Mouse (Mus musculus) A20 (cell line): ENCODE results near the gene Sema6d.

Experiments used
- DNase-seq: peaks from one replicate; pipeline ENCODE4 v3.0.0-alpha.2; 2011; ENCODE audit warnings: low read depth, low spot score

Sema6d gene

GRCm38 (mm10) chr2:124171718-124172117 lies 81.9 kb downstream of the Sema6d start:
- no peak for DNase-seq

GRCm38 (mm10) chr2:124176265-124176664 lies 86.5 kb downstream of the Sema6d start:
- no peak for DNase-seq

- no peak for DNase-seq
These were observed 87.0 kb downstream of the Sema6d start for GRCm38 (mm10) chr2:124176711-124177169.

DNA sequence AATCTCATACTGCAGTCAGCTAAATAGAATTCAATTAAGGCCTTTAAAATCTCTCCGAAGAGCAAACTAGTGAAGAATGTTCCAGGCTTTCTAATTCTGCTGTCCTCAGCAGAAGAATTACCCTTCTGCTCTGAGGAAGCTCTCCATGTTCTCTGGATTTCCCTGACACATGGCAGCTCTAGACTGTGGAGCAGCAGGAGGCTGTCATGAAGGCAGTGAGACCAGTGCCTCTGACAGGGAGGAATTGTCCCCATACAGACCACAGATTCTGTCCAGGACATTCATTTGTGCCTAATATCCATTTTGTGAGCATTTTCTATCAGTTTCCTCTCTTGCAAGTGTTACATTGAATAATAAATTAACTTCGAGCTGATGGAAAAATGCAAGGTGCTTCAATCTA lies 99.5 kb downstream of the Sema6d start:
- DNase-seq, result no peak

DNA sequence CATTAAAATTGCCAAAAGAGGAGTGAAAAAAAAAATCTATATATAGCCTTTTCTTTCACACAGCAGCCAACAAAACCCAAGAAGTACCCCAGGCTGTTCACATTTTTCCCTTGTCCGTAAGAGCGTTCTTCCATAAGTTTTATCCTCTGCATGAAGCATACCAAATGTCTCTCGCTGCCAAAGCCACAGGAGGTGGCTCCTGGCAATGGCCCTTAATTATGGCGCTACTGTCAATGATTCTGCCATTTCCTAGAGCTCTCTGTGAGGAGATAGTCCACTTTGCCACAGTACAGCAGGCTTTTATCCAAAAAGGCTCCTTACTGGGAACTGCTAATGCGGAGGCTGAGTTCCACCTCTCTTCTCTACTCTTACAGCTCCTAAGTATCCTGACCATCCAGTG lies 104.3 kb downstream of the Sema6d start:
- DNase-seq, result no peak

- DNase-seq, result no peak
These were observed 111.7 kb downstream of the Sema6d start for GRCm38 (mm10) chr2:124201493-124201892.

DNA sequence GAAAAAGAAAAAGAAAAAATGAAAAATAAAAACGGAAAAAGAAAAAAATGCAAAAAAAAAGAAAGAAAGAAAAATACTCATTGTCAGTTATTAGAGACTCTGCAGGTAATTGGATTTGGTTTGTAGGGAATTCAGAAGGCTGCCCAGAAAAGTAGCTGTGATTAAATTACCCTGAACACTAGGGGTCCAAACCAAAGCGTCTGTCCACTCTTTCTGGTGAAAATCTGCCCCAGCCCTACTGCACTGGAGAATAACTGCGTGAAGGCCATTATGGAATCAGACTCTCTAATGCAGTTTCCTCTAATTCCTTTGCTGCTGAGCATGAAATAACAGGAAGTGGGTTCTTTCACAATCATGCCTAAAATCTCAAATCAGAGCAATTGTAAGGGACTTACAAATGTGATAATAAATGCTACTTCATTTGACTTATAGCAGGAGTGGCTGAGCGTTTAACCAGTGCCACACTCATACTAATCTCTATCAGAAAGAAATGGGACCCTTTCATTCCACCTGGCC lies 112.8 kb downstream of the Sema6d start:
- DNase-seq, result no peak

DNA sequence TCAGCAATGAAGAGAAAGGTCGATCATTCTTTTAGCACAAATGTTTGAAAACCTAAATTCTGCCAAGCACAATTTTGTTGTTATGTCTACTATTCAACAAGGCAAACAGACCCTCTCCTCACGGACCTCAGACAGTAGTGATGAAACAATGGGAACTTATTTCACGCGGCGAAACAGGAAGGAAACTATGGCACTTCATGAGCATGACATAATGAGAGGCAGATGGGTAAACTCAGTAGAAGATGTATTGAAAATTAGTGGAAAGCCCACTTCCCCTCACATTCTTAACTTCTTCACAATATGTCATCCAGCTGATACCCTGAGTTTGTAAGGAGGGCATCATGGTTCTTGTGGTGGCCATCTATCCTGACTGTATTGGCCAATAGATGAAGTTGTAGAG lies 116.0 kb downstream of the Sema6d start:
- DNase-seq, result no peak

DNA sequence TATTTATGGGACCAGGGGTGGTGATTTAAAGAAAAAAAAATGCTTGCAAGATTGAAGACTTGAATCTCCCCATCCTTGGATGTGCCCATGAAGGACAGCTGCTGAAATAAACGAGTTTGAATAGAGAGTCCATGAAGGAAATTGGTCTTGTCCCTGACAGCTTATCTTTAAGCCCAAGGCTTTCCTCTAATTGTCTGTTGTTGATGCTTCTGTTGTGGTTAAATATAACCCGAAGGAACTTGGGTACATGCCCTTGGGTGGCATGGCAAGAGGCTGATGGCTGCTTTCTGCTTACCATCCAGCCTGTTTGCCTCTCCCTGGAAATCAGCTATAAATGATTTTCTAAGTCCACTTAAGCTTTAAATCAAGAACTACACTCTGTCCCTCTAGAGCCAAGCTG lies 118.5 kb downstream of the Sema6d start:
- DNase-seq, result no peak

DNA sequence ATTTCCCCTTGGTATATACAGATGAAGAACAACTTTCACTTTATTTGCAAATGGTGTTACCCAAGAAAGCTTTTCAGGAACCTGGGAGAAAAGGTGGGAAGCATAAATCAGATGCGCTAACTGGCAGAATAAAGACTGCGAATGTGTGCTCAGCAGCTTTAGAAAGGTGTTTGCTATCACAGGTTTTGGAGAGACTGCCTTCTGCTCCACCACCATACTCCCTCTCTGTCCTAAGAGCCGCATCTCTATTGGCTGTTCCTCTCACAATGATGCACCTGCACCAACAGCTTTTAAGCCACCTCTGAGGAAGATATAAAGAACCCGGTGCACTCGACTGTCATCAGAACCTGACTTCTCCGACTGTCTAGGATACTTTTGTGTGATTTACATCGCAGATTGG lies 133.8 kb downstream of the Sema6d start:
- DNase-seq, result no peak

- no peak for DNase-seq
These were observed 134.6 kb downstream of the Sema6d start for GRCm38 (mm10) chr2:124224328-124224727.

GRCm38 (mm10) chr2:124234636-124235221 lies 145.0 kb downstream of the Sema6d start:
- no peak for DNase-seq

DNA sequence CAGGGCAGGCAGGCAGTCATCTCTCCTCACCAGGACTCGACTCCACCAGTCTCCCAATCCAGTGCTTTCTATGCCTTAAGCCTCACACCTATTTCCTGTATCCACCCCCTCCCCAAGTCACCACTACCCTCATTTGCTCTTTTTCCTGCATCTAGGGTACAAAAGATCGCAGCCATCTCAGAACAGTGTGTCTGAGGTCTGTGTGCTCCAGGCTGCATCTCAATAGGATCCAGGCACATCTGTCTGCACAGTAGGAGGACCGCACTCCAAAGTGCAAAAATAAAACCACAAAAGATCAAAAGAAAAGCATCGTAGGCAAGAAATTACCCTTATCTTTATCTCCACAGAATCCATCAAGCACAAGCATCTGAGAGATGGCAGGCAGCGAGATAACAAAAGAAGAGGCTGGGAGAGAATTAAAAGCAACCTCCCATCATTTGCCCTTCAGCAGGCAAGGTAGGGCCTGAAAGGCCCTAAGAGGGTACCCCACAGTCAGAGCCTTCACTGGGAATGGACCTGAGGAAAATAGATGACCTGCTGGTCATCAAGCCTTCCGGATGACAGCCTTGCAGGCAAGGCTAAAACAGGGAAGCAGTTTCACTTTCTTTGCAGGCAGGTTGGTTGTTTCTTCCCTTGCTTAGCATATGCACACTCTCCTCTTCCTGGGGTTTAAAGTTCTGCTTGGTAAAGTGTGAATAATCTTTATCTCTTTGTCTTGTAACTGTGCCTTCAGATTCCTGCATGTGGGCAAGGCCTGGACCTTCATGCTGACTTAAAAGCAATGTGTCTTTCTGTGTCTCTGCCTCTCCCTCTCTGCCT lies 145.7 kb downstream of the Sema6d start:
- no peak for DNase-seq

DNA sequence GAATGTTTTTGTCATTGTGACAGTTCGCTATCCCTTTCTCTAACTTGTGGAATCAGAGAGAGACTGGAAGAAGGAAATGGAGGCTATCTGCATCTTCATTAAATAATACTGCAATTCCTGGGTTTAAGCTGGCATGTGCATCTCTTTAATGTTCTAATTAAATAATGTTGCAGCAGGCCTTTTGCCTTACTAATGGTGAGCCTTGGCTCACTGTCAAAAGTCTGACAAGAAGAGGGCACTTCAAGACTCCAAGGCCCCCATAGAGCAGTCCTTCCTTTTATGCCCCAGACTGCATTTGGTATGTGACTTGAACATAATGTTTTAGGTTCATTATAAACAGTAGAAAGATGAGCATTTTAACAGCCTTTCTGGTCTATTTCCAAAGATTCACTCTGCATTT lies 147.1 kb downstream of the Sema6d start:
- DNase-seq, result no peak

GRCm38 (mm10) chr2:124243608-124244007 lies 153.8 kb downstream of the Sema6d start:
- DNase-seq, result no peak

DNA sequence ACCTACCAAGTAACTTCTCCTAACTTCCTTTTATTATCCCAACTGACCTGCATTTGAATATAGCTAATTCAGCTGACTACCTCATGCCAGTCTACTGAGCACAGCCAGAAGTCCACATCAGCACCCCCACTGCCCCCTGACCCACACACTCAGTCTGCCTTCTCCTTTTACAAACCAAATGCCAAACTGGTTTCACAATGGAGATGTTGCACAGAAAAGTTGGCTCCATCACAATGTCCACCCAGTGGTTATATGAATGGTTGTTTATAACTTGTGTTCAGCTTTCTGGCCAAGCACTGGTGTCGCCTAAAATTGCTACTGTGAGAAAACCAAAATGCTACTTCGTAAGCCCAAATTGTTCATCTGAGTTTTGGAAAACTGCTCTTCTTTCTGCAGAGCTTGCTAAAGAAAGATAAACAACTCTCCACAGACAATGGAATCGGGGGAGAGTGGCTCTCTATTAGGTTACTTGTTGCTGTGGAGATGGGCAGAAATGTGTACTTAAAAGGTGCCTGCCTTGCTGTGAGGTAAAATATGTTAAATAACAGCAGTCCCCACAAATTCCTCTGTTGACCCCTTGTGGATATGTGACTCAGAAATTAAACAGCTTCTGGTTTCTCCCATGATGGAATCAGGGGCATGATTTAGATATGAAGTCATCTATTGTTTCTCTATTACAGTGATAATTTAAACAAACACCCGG lies 154.9 kb downstream of the Sema6d start:
- DNase-seq, result no peak

DNA sequence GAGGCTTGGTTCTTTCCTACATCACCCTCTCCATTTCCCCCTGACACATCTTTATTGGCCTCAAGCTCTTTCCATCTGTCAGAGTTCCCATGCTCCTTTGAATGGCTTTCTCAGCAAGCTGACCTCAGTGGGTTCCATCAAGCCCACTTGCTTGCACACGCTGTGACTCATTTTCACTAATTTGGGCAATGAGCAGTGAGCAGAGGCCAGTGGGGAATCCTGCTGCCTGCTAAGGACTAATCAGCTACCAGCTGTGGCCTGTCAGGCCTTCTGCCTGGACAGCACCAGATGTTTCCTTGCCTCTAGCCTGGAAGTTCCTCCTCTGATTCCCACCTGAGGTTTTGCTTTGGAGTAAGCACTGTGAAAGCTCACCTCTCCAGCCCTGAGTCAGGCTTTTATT lies 168.3 kb downstream of the Sema6d start:
- DNase-seq, result no peak

DNA sequence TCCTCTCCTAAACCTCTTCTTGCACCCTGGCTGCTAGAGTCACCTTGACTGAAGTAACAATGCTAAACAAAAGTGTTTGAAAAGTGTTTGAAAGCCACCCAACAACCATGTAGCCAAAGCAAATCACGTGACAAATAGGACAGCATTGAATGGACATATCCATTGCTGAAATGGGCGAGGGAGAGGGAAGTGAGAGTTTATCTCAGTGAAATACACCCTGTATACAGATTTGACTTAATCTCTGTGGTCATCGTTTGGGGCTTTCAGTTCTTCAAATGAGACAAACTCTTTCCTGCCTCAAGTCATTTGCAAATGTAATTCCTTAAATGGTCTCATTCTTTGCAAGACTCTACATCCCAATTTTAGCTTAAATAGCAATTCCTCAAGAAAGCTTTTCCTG lies 174.5 kb downstream of the Sema6d start:
- DNase-seq, result no peak

GRCm38 (mm10) chr2:124271156-124271555 lies 181.4 kb downstream of the Sema6d start:
- no peak for DNase-seq

DNA sequence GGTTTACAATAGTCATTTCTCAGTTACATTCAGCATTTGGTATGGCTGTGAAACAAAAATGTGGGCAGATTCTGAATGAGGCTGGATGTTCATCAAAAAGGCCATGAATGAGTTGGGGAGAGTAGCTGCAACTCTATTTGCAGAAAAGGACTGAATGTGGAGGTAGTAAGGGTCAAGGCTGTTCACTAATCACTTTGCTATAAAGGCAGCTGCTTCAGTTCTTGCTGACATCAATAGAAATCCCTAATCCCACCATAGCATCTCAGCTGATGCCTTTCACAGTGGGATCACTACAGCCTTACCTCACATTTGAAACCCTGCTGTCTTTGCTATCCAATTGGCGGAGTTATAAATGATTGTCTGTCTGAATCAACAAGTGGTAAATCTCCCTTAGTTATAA lies 187.7 kb downstream of the Sema6d start:
- DNase-seq, result no peak

- DNase-seq, result no peak
These were observed 195.3 kb downstream of the Sema6d start for GRCm38 (mm10) chr2:124285109-124285508.

DNA sequence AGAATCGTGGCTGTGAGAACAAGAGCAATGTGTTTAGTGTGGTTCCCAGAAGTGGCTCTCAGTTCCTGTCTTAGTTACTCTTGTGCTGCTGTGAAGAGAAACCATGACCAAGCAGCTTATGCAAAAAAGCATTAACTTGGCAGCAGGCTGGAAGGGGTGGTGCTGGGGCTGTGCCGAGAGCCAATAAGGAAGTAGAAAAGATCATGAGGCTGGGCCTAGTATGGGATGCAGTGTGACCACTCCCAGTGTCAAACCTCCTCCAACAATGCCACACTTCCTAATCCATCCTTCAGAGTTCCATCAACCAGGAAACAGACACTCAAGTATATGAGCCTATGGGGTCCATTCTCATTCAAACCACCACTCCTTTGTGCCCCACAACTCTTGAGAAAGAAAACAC lies 199.6 kb downstream of the Sema6d start:
- no peak for DNase-seq
